Mouse (Mus musculus): ENCODE measurements around the gene Cep57l1. TPM values are rescaled to one million over a fixed set of nuclear protein-coding genes. Genes with fewer than 3 reads are reported as not detected.

Cep57l1 gene
- polyA plus RNA-seq, 1 experiment from 2014 or later = 18.1 TPM

- no peak for ATAC-seq (ENCODE audit: low read depth)
- no peak for DNase-seq (ENCODE audit: low spot score)
- no peaks in the 10 kb centered on the region for H3K36me3 ChIP-seq (ENCODE audit: control insufficient read depth, insufficient read depth, low read length)
- no peak overlapping the region for H3K9ac ChIP-seq (ENCODE audit: low read depth, low read length)
- no peak overlapping the region for H3K27ac ChIP-seq (replicated peaks; ENCODE audit: low read depth, low read length)
- no peak overlapping the region for H3K4me3 ChIP-seq (ENCODE audit: low read depth, low read length)
- no peak overlapping the region for H3K4me2 ChIP-seq (ENCODE audit: low read depth, low read length)
- peaks cover 8% of the 10 kb centered on the region; the same call in 1 of the 2 replicates for H3K4me1 ChIP-seq (ENCODE audit: control insufficient read depth, insufficient read depth, low read length)
- no peaks in the 10 kb centered on the region for H3K27me3 ChIP-seq (replicated peaks; ENCODE audit: control insufficient read depth, insufficient read depth, low read length)
- WGBS = 70% methylated on average over 6 of the region's 6 CpGs
- no peaks in the 10 kb centered on the region for H3K9me3 ChIP-seq (ENCODE audit: control insufficient read depth, low read length)
Observed at GRCm38 (mm10) chr10:41675243-41675642, 134.4 kb downstream of the Cep57l1 start.

GRCm38 (mm10) chr10:41674362-41674761, 135.3 kb downstream of the Cep57l1 start:
- H3K4me1 ChIP-seq (ENCODE audit: control insufficient read depth, insufficient read depth, low read length) = peaks cover 8% of the 10 kb centered on the region; the same call in 1 of the 2 replicates
- no peaks in the 10 kb centered on the region for H3K27me3 ChIP-seq (replicated peaks; ENCODE audit: control insufficient read depth, insufficient read depth, low read length)
- no peak overlapping the region for H3K4me2 ChIP-seq (ENCODE audit: low read depth, low read length)
- H3K36me3 ChIP-seq (ENCODE audit: control insufficient read depth, insufficient read depth, low read length) = no peaks in the 10 kb centered on the region
- DNase-seq (ENCODE audit: low spot score) = no peak
- 75% methylated on average over 3 of the region's 3 CpGs for WGBS
- H3K9ac ChIP-seq (ENCODE audit: low read depth, low read length) = no peak overlapping the region
- H3K27ac ChIP-seq (replicated peaks; ENCODE audit: low read depth, low read length) = no peak overlapping the region
- ATAC-seq (ENCODE audit: low read depth) = no peak
- no peaks in the 10 kb centered on the region for H3K9me3 ChIP-seq (ENCODE audit: control insufficient read depth, low read length)
- no peak overlapping the region for H3K4me3 ChIP-seq (ENCODE audit: low read depth, low read length)

GRCm38 (mm10) chr10:41670196-41670595, 139.5 kb downstream of the Cep57l1 start:
- 74% methylated on average over 5 of the region's 5 CpGs for WGBS
- no peak overlapping the region for H3K9ac ChIP-seq (ENCODE audit: low read depth, low read length)
- no peak overlapping the region for H3K27ac ChIP-seq (replicated peaks; ENCODE audit: low read depth, low read length)
- no peaks in the 10 kb centered on the region for H3K27me3 ChIP-seq (replicated peaks; ENCODE audit: control insufficient read depth, insufficient read depth, low read length)
- H3K4me2 ChIP-seq (ENCODE audit: low read depth, low read length) = no peak overlapping the region
- H3K4me3 ChIP-seq (ENCODE audit: low read depth, low read length) = no peak overlapping the region
- ATAC-seq (ENCODE audit: low read depth) (no peak), DNase-seq (ENCODE audit: low spot score) (no peak)
- H3K36me3 ChIP-seq (ENCODE audit: control insufficient read depth, insufficient read depth, low read length) = no peaks in the 10 kb centered on the region
- no peaks in the 10 kb centered on the region for H3K4me1 ChIP-seq (ENCODE audit: control insufficient read depth, insufficient read depth, low read length)
- 0 out of 2 replicates have a peak, but pooled peaks cover 9% of the 10 kb centered on the region for H3K9me3 ChIP-seq (ENCODE audit: control insufficient read depth, low read length)

Small RNA genes lying within 50 kb of the gene (microRNA-seq; reads per million reads assigned to microRNA genes)
- not detected for gene Mir3473b (ENCODE audit: borderline number of aligned reads)

Other genes starting within 250 kb of the Cep57l1 start
- 1.6 and 2.4 TPM in 2 replicates for gene Ccdc162, start 93.2 kb downstream of the Cep57l1 start, polyA plus RNA-seq (2014; fragmentation: Nextera tagmentation; extraction: Ambion mirVana)
- 52.0 and 54.7 TPM in 2 replicates for gene Sesn1, start 64 bp upstream of the Cep57l1 start, polyA plus RNA-seq (2014; fragmentation: Nextera tagmentation; extraction: Ambion mirVana)
- gene Armc2, start 208.6 kb upstream of the Cep57l1 start, polyA plus RNA-seq (2014; fragmentation: Nextera tagmentation; extraction: Ambion mirVana) = 4.1 and 4.6 TPM in 2 replicates

All from embryonic facial prominence, embryonic 14.5 days (tissue).